Mouse (Mus musculus) megakaryocyte, embryonic 14.5 days (primary cell): ENCODE results near the gene Gm37240.

ENCODE experiments used
- FLI1 ChIP-seq: IDR thresholded peaks from 2 replicates; pipeline ENCODE4 v1.6.1; 2012; ENCODE audit warnings: low read length, inconsistent platforms, mixed read lengths
- GATA1 ChIP-seq: IDR thresholded peaks from 3 replicates; pipeline ENCODE4 v1.6.1; 2012; ENCODE audit warnings: mixed read lengths, low read length, inconsistent platforms, borderline replicate concordance

GRCm38 (mm10) chr3:84952585-84953187 lies 934.6 kb downstream of the Gm37240 start:
- TF ChIP-seq FLI1 (no peak), GATA1 (no peak)
